ENCODE assay signal across 13 mouse cellular contexts in the genomic region with DNA sequence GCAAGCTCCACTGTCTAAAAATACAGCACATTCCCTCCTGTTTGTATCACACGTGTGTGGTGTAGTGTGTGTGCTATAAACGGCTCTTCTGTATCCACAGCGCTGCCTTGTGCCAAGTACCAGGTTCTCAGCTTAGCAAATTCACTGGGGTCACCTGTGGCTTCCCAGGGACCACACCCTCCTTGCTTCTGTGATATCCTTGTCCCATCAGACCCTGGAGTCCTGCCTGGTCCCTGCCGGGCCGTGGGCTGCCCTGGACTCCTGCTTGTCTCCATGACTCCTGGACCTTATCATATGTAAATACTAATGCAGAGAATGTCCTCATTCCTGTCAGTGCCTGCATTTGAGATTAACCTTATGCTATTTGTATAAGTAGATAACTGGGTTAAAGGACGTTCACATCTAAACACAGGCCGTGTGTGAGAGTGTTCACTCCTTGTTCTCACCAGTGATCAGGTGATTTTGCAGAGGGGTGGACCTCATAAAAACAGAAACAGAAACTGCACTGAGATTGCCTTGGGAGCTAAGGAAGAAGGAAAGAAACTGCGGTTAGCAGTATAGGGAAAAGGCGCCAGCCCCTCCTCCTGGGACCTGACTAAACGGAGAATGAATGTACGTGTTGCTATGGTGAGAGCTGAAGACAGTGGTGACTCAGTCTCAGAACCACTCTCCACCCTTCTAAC. TPM values are rescaled to one million over a fixed set of nuclear protein-coding genes. Genes with fewer than 3 reads are reported as not detected.
DNase-seq lines count a peak whose midpoint lies in the region.
"Not testable (repeated sequence)": the region's sequence is repeated elsewhere in the genome, so short reads cannot be mapped to it uniquely, and the experiment has no call there.
"Had no signal": no experiment of that assay in that cellular context is flagged by ENCODE, and none has a peak within 500 bp of the region (broad histone marks: within the 10 kb centered on the region; RNA-seq: fewer than 3 reads in every experiment).

No protein-coding gene starts in this region.

- peak; percentile 74 for DNase-seq in MN1 (ENCODE audit: low spot score)
- DNase-seq in brain, adult 2 months (ENCODE audit: low read depth, low spot score), result peak; percentile 60
- peak; percentile 31 for DNase-seq in heart, adult 18-20 months
- peak; percentile 40 to 46 for DNase-seq in heart, postnatal 10 days
- peak; percentile 17 to 74 for DNase-seq in left cerebral cortex, postnatal 25 days (ENCODE audit: low spot score in 2 of 2)
- peak; percentile 13 to 39 for DNase-seq in lung, adult 18-20 months
- peak; percentile 18 to 22 for DNase-seq in right cerebral cortex, postnatal 36 days (ENCODE audit: low spot score in 2 of 2)
- peak; percentile 36 for DNase-seq in urinary bladder, postnatal 25 days (ENCODE audit: low spot score)

- intact Hi-C loops in heart, postnatal 10 days (cut with DNase I); left cerebral cortex, postnatal 25 days (cut with DNase I): not testable (repeated sequence)

RNA-seq across cellular contexts. Expression of a gene that starts 1.3 kb away (rescaled TPM):
- under 1 TPM in 1 of 2 experiments, not detected in 1; 0.13 TPM for total RNA-seq in heart, adult 18-20 months (2021)
- under 1 TPM; 0.17 to 0.34 TPM for total RNA-seq in heart, postnatal 10 days (2021)
- under 1 TPM in 1 of 2 experiments, not detected in 1; 0.50 TPM for total RNA-seq in left cerebral cortex, postnatal 25 days (2021)
- total RNA-seq: layer of hippocampus, postnatal 14 days; left cerebral cortex, postnatal 4 days; megakaryocyte, adult 5-6 weeks had no signal

RNA-seq across cellular contexts. Expression of a gene that starts 13.3 kb away (rescaled TPM):
- total RNA-seq in heart, adult 18-20 months (2021), result under 1 TPM; 0.30 to 0.62 TPM
- total RNA-seq in heart, postnatal 10 days (2021), result under 1 TPM in 1 of 2 experiments, not detected in 1; 0.17 TPM
- total RNA-seq in left cerebral cortex, postnatal 25 days (2021), result not detected
- total RNA-seq: ES-E14; gastrocnemius, postnatal 25 days; layer of hippocampus, postnatal 14 days had no signal

RNA-seq across cellular contexts. Expression of a gene that starts 49.7 kb away (rescaled TPM):
- total RNA-seq in heart, adult 18-20 months (2021), result under 1 TPM in 1 of 2 experiments, not detected in 1; 0.31 TPM
- total RNA-seq in heart, postnatal 10 days (2021), result under 1 TPM in 1 of 2 experiments, not detected in 1; 0.29 TPM
- total RNA-seq in left cerebral cortex, postnatal 25 days (2021), result under 1 TPM in 1 of 2 experiments, not detected in 1; 0.28 TPM
- total RNA-seq: layer of hippocampus, postnatal 14 days; left cerebral cortex, postnatal 4 days had no signal

Comparison
In these comparisons a context has a peak if more than half of its experiments do, and no peak if none do; other contexts are left out.
1. Peak in every context shown above with its lines: DNase-seq.
2. DNase-seq: peak in every context shown above with its lines; median percentile 74 in MN1; 60 in brain, adult 2 months; 46 in left cerebral cortex, postnatal 25 days; 43 in heart, postnatal 10 days; 36 in urinary bladder, postnatal 25 days; 31 in heart, adult 18-20 months; 26 in lung, adult 18-20 months; 20 in right cerebral cortex, postnatal 36 days.